Mouse (Mus musculus) heart, adult 2 months (tissue): Measurements from ENCODE around the gene Nemp2. TPM values are rescaled to one million over a fixed set of nuclear protein-coding genes. Genes with fewer than 3 reads are reported as not detected.

Experiments
- DNase-seq, 2 experiments: peaks; one replicate each; pipeline ENCODE4 v3.0.0; 2021
- H3K27ac ChIP-seq: fragments of 200-600 bp; 2 replicates; pipeline ENCODE4 v1.8.1; 2022
- H3K27me3 ChIP-seq: fragments of 200-500 bp; 2 replicates; pipeline ENCODE4 v1.6.1; 2012; ENCODE audit warnings: mild to moderate bottlenecking, low read length, inconsistent platforms, mixed read lengths; ENCODE audit not compliant: control insufficient read depth, insufficient read depth
- H3K36me3 ChIP-seq: fragments of 200-500 bp; 2 replicates; pipeline ENCODE4 v1.6.1; 2012; ENCODE audit warnings: low read length, inconsistent platforms; ENCODE audit not compliant: control insufficient read depth, insufficient read depth
- H3K4me1 ChIP-seq: fragments of 200-500 bp; 2 replicates; pipeline ENCODE4 v1.6.1; 2011; ENCODE audit warnings: low read length; ENCODE audit not compliant: control insufficient read depth, insufficient read depth
- H3K4me3 ChIP-seq: fragments of 200-600 bp; 2 replicates; pipeline ENCODE4 v1.8.1; 2022
- H3K79me2 ChIP-seq: fragments of 200-500 bp; replicated peaks from 2 replicates; pipeline ENCODE4 v1.6.1; 2012; ENCODE audit warnings: mild to moderate bottlenecking, inconsistent platforms, low read length, moderate library complexity, mixed read lengths; ENCODE audit not compliant: control insufficient read depth, insufficient read depth
- H3K9ac ChIP-seq: fragments of 200-500 bp; 2 replicates; pipeline ENCODE4 v1.6.1; 2012; ENCODE audit warnings: low read depth, mild to moderate bottlenecking, control low read depth, inconsistent platforms, low read length, mixed read lengths
- CTCF ChIP-seq: fragments of 200-600 bp; IDR thresholded peaks from 2 replicates; pipeline ENCODE4 v1.8.1; 2022; ENCODE audit warnings: antibody characterized with exemption, mild to moderate bottlenecking, moderate library complexity
- EP300 ChIP-seq: fragments of 200-500 bp; IDR thresholded peaks from 2 replicates; pipeline ENCODE4 v1.6.1; 2011; ENCODE audit warnings: low read depth, low read length, control low read depth; ENCODE audit not compliant: insufficient read depth
- POLR2A ChIP-seq: fragments of 200-500 bp; IDR thresholded peaks from 2 replicates; pipeline ENCODE4 v1.6.1; 2011; ENCODE audit warnings: mild to moderate bottlenecking, low read depth, low read length, control low read depth; ENCODE audit not compliant: insufficient read depth
- WGBS: fragments of 180-500 bp; shearing (Covaris S2); methylation state at CpG from one replicate; pipeline ENCODE4 v1.1.7; 2018; 5-methylcytosine and 5-hydroxymethylcytosine counted together
- intact Hi-C: fragments of 180-260 bp; cut with DNase I; formaldehyde crosslinking; loops from one replicate; pipeline ENCODE4 v1.15.1; 2025
- polyA plus RNA-seq: library from polyadenylated mRNA; depleted of rRNA; stranded (reverse); fragments of >200 nt; gene quantifications from 2 replicates; pipeline ENCODE4 v1.2.3, GENCODE M21; 2012
- total RNA-seq, 2 experiments: library from RNA; stranded (reverse); gene quantifications; 2 replicates each; pipeline ENCODE4 v1.2.3; 2021

The Nemp2 gene
- total and polyA plus RNA-seq, 3 experiments: 0.93 to 2.4 (median 0.97) TPM

- Histone ChIP-seq H3K79me2 (no peaks in the 10 kb centered on the region), H3K27ac (no peak overlapping the region), H3K36me3 (peaks cover under 1% of the 10 kb centered on the region; the same call in 1 of the 2 replicates), H3K9ac (no peak overlapping the region), H3K4me1 (no peaks in the 10 kb centered on the region), H3K4me3 (no peak overlapping the region), H3K27me3 (no peaks in the 10 kb centered on the region)
- no peak for DNase-seq
- TF ChIP-seq CTCF: no peak
- TF ChIP-seq EP300: no peak
- TF ChIP-seq POLR2A: no peak
- intact Hi-C loops: no loop called here
- 91% methylated on average over 7 of the region's 7 CpGs for WGBS
Measured at GRCm38 (mm10) chr1:52658160-52658559, 27.7 kb downstream of the Nemp2 start.

- 84% methylated on average over 2 of the region's 2 CpGs for WGBS
- H3K79me2 ChIP-seq: no peaks in the 10 kb centered on the region
- intact Hi-C loops: no loop called here
- H3K27ac ChIP-seq: no peak overlapping the region
- no peak overlapping the region for H3K4me3 ChIP-seq
- H3K4me1 ChIP-seq: no peaks in the 10 kb centered on the region
- no peak for TF ChIP-seq POLR2A
- TF ChIP-seq CTCF: no peak
- no peak for TF ChIP-seq EP300
- no peak for DNase-seq
- no peaks in the 10 kb centered on the region for H3K36me3 ChIP-seq
- H3K9ac ChIP-seq: no peak overlapping the region
- no peaks in the 10 kb centered on the region for H3K27me3 ChIP-seq
Measured at GRCm38 (mm10) chr1:52660278-52660677, 29.8 kb downstream of the Nemp2 start.

DNA sequence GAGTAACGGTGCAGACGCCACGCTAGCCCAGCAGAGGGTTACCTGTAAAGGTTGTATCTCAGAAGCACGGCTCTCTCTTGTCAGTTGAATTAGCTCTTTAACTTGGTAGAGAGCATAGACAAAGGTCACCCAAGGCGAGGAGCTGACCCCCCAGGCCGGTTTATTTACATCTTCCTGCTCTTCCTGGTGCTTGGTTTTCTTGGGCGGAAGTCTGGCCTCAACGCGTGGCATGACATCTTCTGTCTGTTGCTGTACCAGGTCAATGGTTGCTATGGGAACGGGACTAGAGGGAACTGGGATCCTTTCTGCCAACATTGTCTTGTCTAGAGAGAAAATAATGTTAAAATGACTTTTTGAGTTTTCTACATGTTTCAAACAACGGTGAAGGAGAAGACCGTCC lies 30.3 kb downstream of the Nemp2 start:
- Histone ChIP-seq H3K27me3 (no peaks in the 10 kb centered on the region), H3K4me3 (no peak overlapping the region), H3K36me3 (no peaks in the 10 kb centered on the region), H3K9ac (no peak overlapping the region), H3K27ac (no peak overlapping the region), H3K79me2 (no peaks in the 10 kb centered on the region), H3K4me1 (no peaks in the 10 kb centered on the region)
- DNase-seq: no peak
- intact Hi-C loops: no loop called here
- TF ChIP-seq CTCF: no peak
- TF ChIP-seq POLR2A: no peak
- TF ChIP-seq EP300: no peak
- 87% methylated on average over 12 of the region's 12 CpGs for WGBS

DNA sequence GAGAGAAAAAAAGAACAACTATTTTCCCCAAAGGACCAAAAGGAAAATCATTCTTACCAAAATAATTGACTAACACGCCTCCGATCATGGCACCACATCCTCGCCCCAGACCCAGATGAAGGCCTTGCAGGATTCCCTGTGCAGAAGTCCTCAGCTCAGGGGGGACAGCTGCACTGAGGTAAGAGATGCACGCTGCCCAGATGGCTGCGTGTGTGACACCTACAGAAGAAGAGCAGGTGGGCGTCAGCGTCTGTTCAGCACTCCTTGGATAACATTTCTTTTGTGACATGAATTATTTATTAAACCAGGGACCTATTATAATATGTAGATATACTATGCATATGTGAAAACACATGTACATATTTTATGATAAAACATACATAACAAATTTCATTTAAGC lies 32.7 kb downstream of the Nemp2 start:
- Histone ChIP-seq H3K4me1 (no peaks in the 10 kb centered on the region), H3K27ac (no peak overlapping the region), H3K4me3 (no peak overlapping the region), H3K79me2 (no peaks in the 10 kb centered on the region), H3K27me3 (no peaks in the 10 kb centered on the region), H3K9ac (no peak overlapping the region), H3K36me3 (no peaks in the 10 kb centered on the region)
- no peak for DNase-seq
- intact Hi-C loops: no loop called here
- no peak for TF ChIP-seq EP300
- TF ChIP-seq CTCF: no peak
- TF ChIP-seq POLR2A: no peak
- WGBS: 95% methylated on average over 7 of the region's 7 CpGs

DNA sequence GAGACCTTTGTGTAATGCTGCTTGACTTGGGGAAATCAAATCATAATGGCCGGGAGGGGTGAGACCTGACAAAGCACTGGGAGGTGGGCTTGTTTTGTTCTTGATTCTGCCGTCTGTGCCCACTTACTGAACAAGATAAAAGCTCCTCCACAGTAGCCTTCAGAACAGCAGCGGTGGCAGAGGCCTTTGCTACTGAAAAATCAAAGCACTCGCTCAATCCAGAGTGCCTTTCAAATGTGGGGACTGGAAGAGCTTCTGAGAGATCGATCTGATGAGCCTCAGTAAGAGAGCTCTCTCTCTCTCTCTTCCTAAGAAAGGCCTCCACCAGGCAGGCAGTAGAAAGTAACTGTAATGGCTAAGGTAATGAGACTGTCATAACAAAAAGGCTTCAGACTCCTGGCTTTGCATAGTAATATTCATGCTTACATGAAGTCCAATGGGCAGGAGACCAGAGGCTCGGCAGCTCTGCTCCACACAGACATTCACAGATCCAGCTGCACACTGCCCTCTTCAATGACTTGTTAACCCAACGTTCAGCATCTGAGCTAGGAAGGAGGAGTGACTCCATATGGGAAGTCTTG lies 38.3 kb downstream of the Nemp2 start:
- no peak overlapping the region for H3K4me3 ChIP-seq
- no peak overlapping the region for H3K27ac ChIP-seq
- intact Hi-C loops: no loop called here

GRCm38 (mm10) chr1:52669931-52670330 lies 39.4 kb downstream of the Nemp2 start:
- H3K79me2 ChIP-seq: no peaks in the 10 kb centered on the region

More for the DNA sequence above, 38.3 kb downstream of the Nemp2 start:
- Histone ChIP-seq H3K36me3 (no peaks in the 10 kb centered on the region), H3K79me2 (no peaks in the 10 kb centered on the region), H3K27me3 (no peaks in the 10 kb centered on the region), H3K4me1 (no peaks in the 10 kb centered on the region), H3K9ac (no peak overlapping the region)
- DNase-seq: no peak
- 69% methylated on average over 7 of the region's 7 CpGs for WGBS
- TF ChIP-seq EP300 (no peak), CTCF (no peak), POLR2A (no peak)

More at GRCm38 (mm10) chr1:52669931-52670330, 39.4 kb downstream of the Nemp2 start:
- no peak for DNase-seq
- no peak overlapping the region for H3K9ac ChIP-seq
- H3K27me3 ChIP-seq: no peaks in the 10 kb centered on the region
- H3K27ac ChIP-seq: no peak overlapping the region
- no peak for TF ChIP-seq POLR2A
- no peak for TF ChIP-seq EP300
- no peak for TF ChIP-seq CTCF
- 98% methylated on average over 1 of the region's 1 CpGs for WGBS
- H3K36me3 ChIP-seq: no peaks in the 10 kb centered on the region
- H3K4me3 ChIP-seq: no peak overlapping the region
- intact Hi-C loops: no loop called here
- H3K4me1 ChIP-seq: no peaks in the 10 kb centered on the region
